Mouse (Mus musculus) liver, postnatal 0 days (tissue): ENCODE measurements around the gene Mrpl39. TPM values are rescaled to one million over a fixed set of nuclear protein-coding genes. Genes with fewer than 3 reads are reported as not detected.

Experiments used
- ATAC-seq: fragments of 200-750 bp; cut with Nextera tagmentation; 2 replicates; pipeline ENCODE4 v1.8.0; 2017; ENCODE audit warnings: mild to moderate bottlenecking, moderate library complexity
- DNase-seq: peaks from one replicate; pipeline ENCODE4 v3.0.0-alpha.2; 2016
- H3K27ac ChIP-seq: fragments of 300-500 bp; sonication (generic); 2 replicates; pipeline ENCODE4 v1.5.1; 2014; ENCODE audit warnings: antibody characterized with exemption, moderate library complexity, mild to moderate bottlenecking, low read depth
- H3K27me3 ChIP-seq: fragments of 300-500 bp; sonication (generic); 2 replicates; pipeline ENCODE4 v1.6.1; 2014; ENCODE audit warnings: low read length, control low read depth, mixed read lengths; ENCODE audit not compliant: insufficient read depth
- H3K36me3 ChIP-seq: fragments of 300-500 bp; sonication (generic); replicated peaks from 2 replicates; pipeline ENCODE4 v1.6.1; 2014; ENCODE audit warnings: mild to moderate bottlenecking, control low read depth, low read length, moderate library complexity, mixed read lengths; ENCODE audit not compliant: insufficient read depth
- H3K4me1 ChIP-seq: fragments of 300-500 bp; sonication (generic); 2 replicates; pipeline ENCODE4 v1.6.1; 2014; ENCODE audit warnings: antibody characterized with exemption, mild to moderate bottlenecking, control low read depth; ENCODE audit not compliant: insufficient read depth
- H3K4me2 ChIP-seq: fragments of 300-500 bp; sonication (generic); 2 replicates; pipeline ENCODE4 v1.6.1; 2014; ENCODE audit warnings: low read depth, mild to moderate bottlenecking, low read length, moderate library complexity, mixed read lengths
- H3K4me3 ChIP-seq: fragments of 300-500 bp; sonication (generic); 2 replicates; pipeline ENCODE4 v1.5.1; 2014; ENCODE audit warnings: low read depth, low read length
- H3K9ac ChIP-seq: fragments of 300-500 bp; sonication (generic); replicated peaks from 2 replicates; pipeline ENCODE4 v1.6.1; 2014; ENCODE audit warnings: mild to moderate bottlenecking, moderate library complexity
- H3K9me3 ChIP-seq: fragments of 300-500 bp; sonication (generic); 2 replicates; pipeline ENCODE4 v1.6.1; 2016; ENCODE audit warnings: mild to moderate bottlenecking, control low read depth, low read length, mixed read lengths
- CTCF ChIP-seq: sonication (generic); IDR thresholded peaks from 2 replicates; pipeline ENCODE4 v1.5.1; 2016; ENCODE audit warnings: antibody characterized with exemption, low read depth
- EP300 ChIP-seq: IDR thresholded peaks from 2 replicates; pipeline ENCODE4 v1.6.1; 2016; ENCODE audit warnings: antibody characterized with exemption, low read depth, mild to moderate bottlenecking
- WGBS: fragments of 180-500 bp; shearing (Covaris S2); extraction: QIAGEN DNeasy Blood & Tissue Kit; methylation state at CpG from one replicate; pipeline ENCODE4 v1.1.7; 2014; ENCODE audit not compliant: insufficient replicate concordance; 5-methylcytosine and 5-hydroxymethylcytosine counted together
- polyA plus RNA-seq: library from polyadenylated mRNA; unstranded; fragments of >200 nt; fragmentation: Nextera tagmentation; extraction: Ambion mirVana; gene quantifications from 2 replicates; pipeline ENCODE4 v1.2.1, GENCODE M21; 2015

Mrpl39 gene
- polyA plus RNA-seq, 1 experiment from 2014 or later, result 17.6 TPM

GRCm38 (mm10) chr16:84772496-84773267, 37.1 kb upstream of the Mrpl39 start:
- Histone ChIP-seq H3K27ac (no peak overlapping the region), H3K36me3 (no peaks in the 10 kb centered on the region), H3K27me3 (peaks cover 20% of the 10 kb centered on the region), H3K4me3 (no peak overlapping the region), H3K9me3 (no peaks in the 10 kb centered on the region), H3K9ac (no peak overlapping the region), H3K4me1 (no peaks in the 10 kb centered on the region; the same call in 1 of the 2 replicates), H3K4me2 (peak overlapping the region; percentile 91; the same call in 1 of the 2 replicates)
- 45% methylated on average over 8 of the region's 8 CpGs for WGBS
- TF ChIP-seq CTCF (no peak), EP300 (no peak)
- DNase-seq, result no peak
- ATAC-seq, result no peak

GRCm38 (mm10) chr16:84771461-84771860, 35.9 kb upstream of the Mrpl39 start:
- Histone ChIP-seq H3K9me3 (no peaks in the 10 kb centered on the region), H3K27me3 (peaks cover 20% of the 10 kb centered on the region), H3K27ac (no peak overlapping the region), H3K36me3 (no peaks in the 10 kb centered on the region), H3K9ac (no peak overlapping the region), H3K4me2 (no peak overlapping the region), H3K4me1 (no peaks in the 10 kb centered on the region; the same call in 1 of the 2 replicates), H3K4me3 (no peak overlapping the region)
- no peak for ATAC-seq
- no peak for TF ChIP-seq CTCF
- no peak for TF ChIP-seq EP300
- 80% methylated on average over 2 of the region's 2 CpGs for WGBS
- DNase-seq, result no peak

- 59% methylated on average over 7 of the region's 7 CpGs for WGBS
Measured at GRCm38 (mm10) chr16:84770891-84771290, 35.3 kb upstream of the Mrpl39 start.

DNA sequence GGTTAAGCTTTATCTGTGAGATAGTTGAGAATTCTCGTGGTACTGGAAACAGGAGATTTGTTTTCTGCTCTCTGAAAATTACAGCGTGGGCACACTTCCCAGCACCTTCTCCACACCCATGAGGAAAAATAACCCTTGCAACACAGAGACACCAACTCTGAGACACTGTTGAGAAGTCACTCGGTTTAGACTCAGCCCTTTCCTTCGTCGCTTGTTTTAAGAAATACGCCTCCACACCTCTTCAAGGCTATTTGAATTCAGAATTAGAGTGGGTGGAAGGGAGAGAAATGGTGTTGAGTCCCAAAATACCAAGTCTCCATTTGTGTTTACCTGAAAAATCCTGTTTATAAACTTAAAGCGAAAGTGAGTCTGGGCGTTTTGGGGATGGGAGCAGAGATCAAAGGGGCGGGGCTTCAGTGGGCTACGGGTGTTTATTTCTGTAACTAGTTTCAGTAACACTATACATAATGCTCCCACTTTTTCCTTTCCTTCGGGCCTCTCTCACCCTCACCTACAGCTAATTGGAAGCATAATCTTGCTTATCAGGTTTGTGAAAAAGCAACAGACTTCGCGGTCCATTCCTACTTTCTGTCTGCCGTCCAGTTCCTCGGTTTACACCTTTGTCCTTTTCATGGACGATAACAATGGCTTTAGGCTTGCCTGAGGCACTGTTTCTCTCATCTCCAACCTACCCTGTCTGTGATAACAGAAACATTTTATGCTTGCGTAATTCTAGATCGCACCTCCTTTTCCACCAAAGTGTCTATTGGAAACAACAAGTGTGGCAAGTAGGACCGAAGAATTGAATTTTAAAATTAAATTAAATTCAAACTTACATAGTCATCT, 34.3 kb upstream of the Mrpl39 start:
- Histone ChIP-seq H3K4me2 (no peak overlapping the region), H3K9me3 (no peaks in the 10 kb centered on the region), H3K36me3 (no peaks in the 10 kb centered on the region), H3K27me3 (peaks cover 12% of the 10 kb centered on the region), H3K9ac (no peak overlapping the region), H3K27ac (no peak overlapping the region), H3K4me1 (no peaks in the 10 kb centered on the region; the same call in 1 of the 2 replicates), H3K4me3 (no peak overlapping the region)
- ATAC-seq (no peak), DNase-seq (no peak)
- 76% methylated on average over 19 of the region's 19 CpGs for WGBS
- no peak for TF ChIP-seq CTCF
- TF ChIP-seq EP300, result no peak

More at GRCm38 (mm10) chr16:84770891-84771290, 35.3 kb upstream of the Mrpl39 start:
- H3K4me2 ChIP-seq, result no peak overlapping the region
- ATAC-seq (no peak), DNase-seq (no peak)
- no peak for TF ChIP-seq CTCF
- TF ChIP-seq EP300, result no peak
- H3K27ac ChIP-seq, result no peak overlapping the region
- H3K9me3 ChIP-seq, result no peaks in the 10 kb centered on the region
- no peaks in the 10 kb centered on the region; the same call in 1 of the 2 replicates for H3K4me1 ChIP-seq
- H3K9ac ChIP-seq, result no peak overlapping the region
- H3K4me3 ChIP-seq, result no peak overlapping the region
- peaks cover 20% of the 10 kb centered on the region for H3K27me3 ChIP-seq
- H3K36me3 ChIP-seq, result no peaks in the 10 kb centered on the region

- 69% methylated on average over 4 of the region's 4 CpGs for WGBS
- ATAC-seq (no peak), DNase-seq (no peak)
- no peak overlapping the region for H3K4me3 ChIP-seq
- H3K4me1 ChIP-seq, result no peaks in the 10 kb centered on the region
- no peaks in the 10 kb centered on the region for H3K36me3 ChIP-seq
- H3K27ac ChIP-seq, result no peak overlapping the region
- H3K27me3 ChIP-seq, result peaks cover 5% of the 10 kb centered on the region
- H3K9ac ChIP-seq, result no peak overlapping the region
- TF ChIP-seq CTCF (no peak), EP300 (no peak)
- H3K9me3 ChIP-seq, result no peaks in the 10 kb centered on the region
- H3K4me2 ChIP-seq, result no peak overlapping the region
Measured at GRCm38 (mm10) chr16:84769182-84769581, 33.6 kb upstream of the Mrpl39 start.

GRCm38 (mm10) chr16:84767956-84768355, 32.4 kb upstream of the Mrpl39 start:
- WGBS, result 71% methylated on average over 8 of the region's 8 CpGs

More at GRCm38 (mm10) chr16:84767956-84768355, 32.4 kb upstream of the Mrpl39 start:
- TF ChIP-seq CTCF, result no peak
- TF ChIP-seq EP300, result no peak
- no peak overlapping the region for H3K4me3 ChIP-seq
- no peaks in the 10 kb centered on the region for H3K9me3 ChIP-seq
- DNase-seq (no peak), ATAC-seq (no peak)
- no peak overlapping the region for H3K9ac ChIP-seq
- H3K27me3 ChIP-seq, result no peaks in the 10 kb centered on the region
- H3K36me3 ChIP-seq, result no peaks in the 10 kb centered on the region
- H3K4me2 ChIP-seq, result no peak overlapping the region
- no peaks in the 10 kb centered on the region for H3K4me1 ChIP-seq
- H3K27ac ChIP-seq, result no peak overlapping the region
